Mouse (Mus musculus): ENCODE results near the gene Cacna1h. TPM values are rescaled to one million over a fixed set of nuclear protein-coding genes. Genes with fewer than 3 reads are reported as not detected.

Cacna1h gene
- total RNA-seq, 2 experiments from 2014 or later, result 1.5 to 1.6 TPM

DNA sequence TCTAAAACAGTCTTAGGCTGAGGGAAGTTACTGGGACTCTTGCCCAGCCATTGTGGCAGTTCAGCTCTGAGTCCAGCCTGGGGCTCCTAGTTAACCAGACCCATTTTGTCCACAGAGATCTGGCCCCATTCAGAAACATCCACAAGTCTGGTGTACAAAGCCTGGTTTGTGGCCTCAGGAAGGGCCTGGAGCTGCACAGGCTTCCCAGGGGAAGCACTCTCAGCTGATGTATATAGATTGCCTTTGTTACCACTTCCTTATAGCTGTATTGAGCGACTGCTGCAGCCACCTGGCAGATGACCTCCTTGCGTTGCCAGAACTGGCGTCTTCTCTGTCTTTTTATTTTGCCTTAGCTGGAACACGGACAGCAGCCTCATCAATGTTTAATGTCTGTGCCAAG, 11.5 kb upstream of the Cacna1h start:
- no peak for DNase-seq

- DNase-seq, result no peak
Observed at GRCm38 (mm10) chr17:25442889-25443288, 9.3 kb upstream of the Cacna1h start.

DNA sequence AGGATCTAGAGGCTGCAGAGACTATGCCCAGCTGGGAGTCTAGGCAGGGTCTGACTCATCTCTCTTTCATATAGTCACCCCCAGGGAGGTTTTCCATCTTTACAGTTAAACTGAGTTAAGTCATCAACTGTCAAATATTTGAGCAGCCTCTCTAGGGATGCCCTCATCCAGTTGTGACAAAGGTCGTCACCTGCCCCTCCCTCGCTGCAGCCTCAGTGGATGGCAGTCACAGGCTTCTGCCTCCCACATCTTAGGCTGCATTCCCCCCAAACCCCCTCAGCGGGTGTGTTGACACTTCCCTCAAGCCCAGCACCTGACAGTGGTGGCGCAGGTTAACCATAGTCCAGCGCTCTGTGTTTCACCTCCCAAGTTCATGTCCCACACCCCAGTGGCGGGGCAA, 7.8 kb upstream of the Cacna1h start:
- DNase-seq, result no peak

DNA sequence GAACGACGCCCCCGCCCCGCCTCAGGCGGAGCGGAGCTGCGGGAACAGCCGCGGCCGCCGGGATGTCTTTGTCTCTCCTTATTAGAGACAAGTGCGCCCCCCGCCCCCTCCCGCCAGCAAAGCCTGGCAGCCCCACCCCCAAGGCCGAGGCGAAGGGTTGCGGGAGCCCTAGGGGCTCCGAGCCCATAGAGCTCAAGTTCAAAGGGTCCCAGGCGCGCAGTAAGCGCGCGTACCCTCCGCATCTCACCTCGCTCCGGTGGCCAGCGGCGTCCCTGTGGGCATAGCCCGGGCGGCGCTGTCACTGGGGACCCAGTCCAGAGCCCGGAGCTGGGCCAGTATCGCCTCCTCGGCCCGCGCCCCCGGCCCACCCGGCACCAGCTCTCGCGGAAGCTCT, 363 bp downstream of the Cacna1h start:
- no peak for DNase-seq

GRCm38 (mm10) chr17:25432433-25433181, 976 bp downstream of the Cacna1h start:
- DNase-seq, result no peak

GRCm38 (mm10) chr17:25430534-25430933, 3.0 kb downstream of the Cacna1h start:
- DNase-seq, result no peak

GRCm38 (mm10) chr17:25429886-25430285, 3.7 kb downstream of the Cacna1h start:
- DNase-seq, result no peak

- no peak for DNase-seq
Observed at GRCm38 (mm10) chr17:25429240-25429639, 4.3 kb downstream of the Cacna1h start.

- no peak for DNase-seq
Observed at GRCm38 (mm10) chr17:25427441-25427840, 6.1 kb downstream of the Cacna1h start.

DNA sequence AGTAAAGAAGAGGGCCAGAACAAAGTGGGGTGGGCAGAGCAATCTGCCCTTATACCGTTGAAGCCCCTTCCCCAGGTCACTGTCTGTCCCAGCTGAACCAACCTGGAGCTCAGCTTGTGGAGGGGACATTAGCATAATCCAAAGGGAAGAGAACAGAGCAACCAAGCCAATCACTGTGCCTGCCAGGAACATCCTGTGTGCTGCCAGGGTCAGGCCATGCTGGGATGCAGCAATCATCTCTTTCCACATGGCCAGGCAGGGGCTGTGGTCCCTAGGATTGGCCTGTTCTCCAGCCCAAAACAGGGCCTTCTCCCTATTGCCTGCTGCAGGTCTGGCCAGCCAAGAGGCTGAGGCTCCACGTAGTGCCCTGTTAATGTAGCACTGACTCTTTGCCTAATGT, 7.6 kb downstream of the Cacna1h start:
- DNase-seq, result no peak

DNA sequence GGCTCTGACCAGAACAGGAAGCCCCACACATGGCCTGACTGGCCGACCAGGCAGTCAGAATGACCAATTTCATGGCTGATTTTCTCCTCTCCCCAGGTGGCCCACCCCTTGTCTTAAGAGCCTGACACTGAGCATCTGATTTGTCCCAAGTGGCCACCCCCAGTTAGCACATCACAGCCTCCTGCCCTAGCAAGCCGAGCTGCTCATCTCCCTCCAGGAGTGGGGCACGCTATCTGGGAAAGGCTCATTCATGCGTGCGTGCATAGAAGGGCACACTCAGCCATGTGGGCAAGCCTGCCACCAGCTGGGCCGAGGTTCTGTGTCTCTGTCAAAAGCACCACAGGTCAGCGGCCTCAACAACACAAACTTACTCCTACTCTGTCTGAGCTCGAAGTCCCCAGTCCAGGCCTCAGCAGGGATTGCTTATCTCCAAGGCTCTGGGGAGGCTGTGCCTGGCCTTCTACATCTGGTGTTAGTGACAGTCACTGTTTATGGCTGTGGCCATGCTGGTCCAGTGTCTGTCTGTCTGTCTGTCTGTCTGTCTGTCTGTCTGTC, 9.0 kb downstream of the Cacna1h start:
- DNase-seq, result no peak

- no peak for DNase-seq
Observed at GRCm38 (mm10) chr17:25420998-25421397, 12.6 kb downstream of the Cacna1h start.

GRCm38 (mm10) chr17:25418926-25419325, 14.7 kb downstream of the Cacna1h start:
- DNase-seq, result no peak

GRCm38 (mm10) chr17:25417990-25418389, 15.6 kb downstream of the Cacna1h start:
- DNase-seq, result no peak

DNA sequence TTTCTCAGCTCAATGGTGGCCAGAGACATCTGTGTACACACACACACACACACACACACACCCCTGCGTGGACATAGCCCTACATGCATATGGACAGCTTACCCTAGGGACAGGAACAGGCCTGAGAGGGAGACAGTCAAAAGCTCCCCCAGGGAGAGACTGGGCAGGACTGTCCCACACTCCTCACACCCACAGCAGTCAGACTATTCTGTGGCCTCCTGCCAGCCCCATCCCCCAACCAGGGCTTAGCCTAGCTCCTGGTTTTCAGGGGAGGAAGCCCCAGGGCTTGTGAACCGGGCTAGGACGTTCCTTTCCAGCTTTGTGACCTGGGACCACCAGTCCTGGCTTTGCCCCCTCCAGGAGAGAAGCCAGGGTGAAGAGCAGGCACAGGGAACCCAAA, 17.4 kb downstream of the Cacna1h start:
- DNase-seq, result no peak

DNA sequence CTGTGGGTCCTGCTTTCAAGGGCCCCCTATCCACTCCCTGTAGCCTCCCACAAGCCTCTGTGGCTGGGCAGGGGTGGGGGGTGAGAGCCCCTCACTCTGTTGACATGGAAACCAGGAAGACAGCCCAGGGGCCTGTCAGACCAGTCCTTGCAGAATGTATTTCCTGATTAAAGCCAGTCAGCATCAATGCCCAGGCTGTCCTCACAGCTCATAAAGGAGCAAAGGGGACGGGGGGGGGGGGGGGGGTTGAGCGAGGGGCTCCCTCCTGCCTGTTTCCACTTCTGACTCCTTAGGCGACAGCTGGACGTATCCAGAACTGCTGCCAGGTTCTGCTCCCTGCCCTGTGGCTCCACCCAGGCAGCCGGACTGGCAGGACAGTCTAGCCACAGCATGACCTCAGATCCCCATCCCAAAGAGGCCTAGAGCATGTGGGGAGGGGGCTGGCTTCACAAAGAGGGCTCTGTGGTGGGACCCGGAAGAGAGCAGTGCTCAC, 18.1 kb downstream of the Cacna1h start:
- no peak for DNase-seq

DNA sequence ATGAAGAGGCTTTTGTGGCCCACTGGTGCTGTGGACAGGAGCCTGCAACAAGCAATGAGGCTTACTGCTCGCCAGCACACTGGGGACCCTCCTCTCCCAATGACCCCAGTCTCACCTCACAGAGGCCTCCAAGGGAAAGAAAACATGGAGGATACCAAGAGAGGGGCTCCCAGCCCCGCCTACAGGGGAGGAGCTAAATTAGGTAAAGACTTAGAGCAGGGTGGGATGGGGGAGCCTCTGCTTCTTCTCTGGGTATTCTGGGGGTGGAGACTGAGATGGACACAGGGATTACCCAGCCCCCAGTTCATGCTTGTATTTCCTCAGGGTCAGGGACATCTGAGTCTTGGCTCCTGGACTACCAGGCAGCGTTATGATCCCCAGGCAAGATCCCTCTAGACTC, 18.7 kb downstream of the Cacna1h start:
- DNase-seq, result no peak

- DNase-seq, result no peak
Observed at GRCm38 (mm10) chr17:25414209-25414608, 19.4 kb downstream of the Cacna1h start.

- DNase-seq, result no peak
Observed at GRCm38 (mm10) chr17:25411251-25411650, 22.3 kb downstream of the Cacna1h start.

DNA sequence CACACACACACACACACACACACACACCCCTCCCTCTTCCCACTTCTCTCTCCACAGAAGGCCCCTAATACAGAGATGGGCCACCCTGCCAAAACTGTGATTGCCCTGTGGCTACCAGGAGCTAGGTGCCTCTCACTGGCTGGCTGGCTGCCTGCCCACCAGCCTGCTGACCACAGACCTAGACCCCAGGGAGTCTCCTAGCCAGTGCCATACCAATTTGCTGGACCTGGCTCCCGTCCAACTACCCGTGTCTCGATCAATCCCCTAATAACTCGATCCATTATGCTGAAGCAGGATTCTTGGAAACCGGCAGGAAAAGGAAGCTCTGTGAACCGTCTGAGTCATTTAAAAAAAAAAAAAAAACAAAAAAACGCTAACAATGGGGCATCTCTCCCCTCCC, 22.8 kb downstream of the Cacna1h start:
- no peak for DNase-seq

DNA sequence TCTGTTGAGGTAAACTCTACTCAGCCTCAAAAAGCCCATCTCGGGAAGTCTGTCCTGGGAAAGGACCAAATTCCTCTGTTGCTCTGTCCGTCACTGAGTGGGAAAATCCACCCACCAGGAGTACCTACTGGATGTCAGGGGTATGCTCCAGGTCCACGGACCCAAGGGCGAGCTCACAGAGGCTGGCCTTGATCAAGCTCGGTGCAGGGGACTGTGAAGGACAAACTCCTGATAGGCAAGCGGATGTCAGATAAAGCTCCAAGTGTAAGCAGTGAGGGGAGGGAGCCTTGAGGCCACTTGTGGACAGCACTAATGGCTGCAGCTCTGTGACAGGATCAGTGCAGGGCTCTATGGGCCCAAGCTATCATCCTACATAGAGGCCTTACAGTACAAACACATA, 23.4 kb downstream of the Cacna1h start:
- DNase-seq, result no peak

- DNase-seq, result no peak
Observed at GRCm38 (mm10) chr17:25409621-25410020, 24.0 kb downstream of the Cacna1h start.

DNA sequence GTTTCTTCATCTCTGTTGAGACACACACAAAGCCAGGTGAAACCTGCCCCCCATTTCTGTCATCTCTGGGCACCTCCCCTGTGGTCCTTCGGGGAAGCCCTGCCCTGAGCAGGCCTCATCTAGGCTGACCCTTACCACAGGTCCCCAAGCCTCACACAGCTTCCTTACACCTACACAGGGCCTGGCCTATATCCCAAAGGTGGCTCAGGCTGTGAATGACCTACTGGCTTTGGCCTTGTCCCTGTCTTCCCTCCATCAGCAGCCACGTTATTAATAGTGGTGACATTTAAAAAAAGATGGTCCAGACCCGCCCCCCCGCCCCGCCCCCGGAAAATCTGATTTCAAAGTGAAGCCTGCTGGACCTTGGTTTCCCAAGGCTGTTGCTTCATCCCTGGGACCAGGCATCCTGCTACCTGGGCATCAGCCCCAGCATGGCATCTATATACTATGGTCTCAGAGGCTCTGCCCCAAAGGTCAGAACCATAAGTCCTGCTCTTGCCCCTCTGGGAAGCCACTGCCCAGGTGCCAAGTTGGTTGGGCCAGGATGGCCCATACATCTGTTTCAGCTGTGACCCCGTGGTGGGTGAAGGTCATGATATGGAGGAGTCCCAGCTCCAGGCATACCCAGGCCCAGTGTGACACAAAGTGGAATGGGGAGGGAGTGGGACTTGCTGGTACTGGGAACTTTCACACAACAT, 25.1 kb downstream of the Cacna1h start:
- DNase-seq, result no peak

All from gastrocnemius, postnatal 25 days (tissue).